Mouse (Mus musculus) adrenal gland, adult 8-10 months (tissue): ENCODE measurements around the gene Trim47. TPM values are rescaled to one million over a fixed set of nuclear protein-coding genes. Genes with fewer than 3 reads are reported as not detected.

Experiments used
- DNase-seq: peaks from one replicate; pipeline ENCODE4 v3.0.0; 2022
- total RNA-seq, 4 experiments: library from RNA; stranded (reverse); gene quantifications; 2 replicates each; pipeline ENCODE4 v1.2.4; 2022

Trim47 gene
- 10 to 100 TPM; 11.1 to 20.4 (median 16.4) TPM for total RNA-seq

GRCm38 (mm10) chr11:116127156-116127980, at the start of gene Trim47:
Gene Trim47 (minus strand): TSS chr11:116127210.
- peak; percentile 86 for DNase-seq

- DNase-seq: no peak
Measured at GRCm38 (mm10) chr11:116176010-116176409, 49.0 kb upstream of the Trim47 start.

GRCm38 (mm10) chr11:116174775-116175448, 47.9 kb upstream of the Trim47 start:
- DNase-seq: peak; percentile 70

GRCm38 (mm10) chr11:116171959-116172358, 44.9 kb upstream of the Trim47 start:
- no peak for DNase-seq

- no peak for DNase-seq
Measured at GRCm38 (mm10) chr11:116170003-116170800, 43.2 kb upstream of the Trim47 start.

- no peak for DNase-seq
Measured at GRCm38 (mm10) chr11:116169214-116169613, 42.2 kb upstream of the Trim47 start.

GRCm38 (mm10) chr11:116167884-116168439, 41.0 kb upstream of the Trim47 start, which contains the start of gene Fbf1:
Gene Fbf1 (minus strand): TSS chr11:116168166.
- peak; percentile 95 for DNase-seq

- no peak for DNase-seq
Measured at GRCm38 (mm10) chr11:116167232-116167631, 40.2 kb upstream of the Trim47 start.

GRCm38 (mm10) chr11:116163002-116163401, 36.0 kb upstream of the Trim47 start:
- DNase-seq: no peak

- no peak for DNase-seq
Measured at GRCm38 (mm10) chr11:116162146-116162545, 35.1 kb upstream of the Trim47 start.

GRCm38 (mm10) chr11:116161312-116161711, 34.3 kb upstream of the Trim47 start:
- DNase-seq: no peak

- no peak for DNase-seq
Measured at GRCm38 (mm10) chr11:116150960-116151359, 23.9 kb upstream of the Trim47 start.

GRCm38 (mm10) chr11:116149341-116149740, 22.3 kb upstream of the Trim47 start:
- no peak for DNase-seq

- no peak for DNase-seq
Measured at GRCm38 (mm10) chr11:116148761-116149221, 21.8 kb upstream of the Trim47 start.

GRCm38 (mm10) chr11:116146294-116146985, 19.4 kb upstream of the Trim47 start:
- DNase-seq: no peak

- no peak for DNase-seq
Measured at GRCm38 (mm10) chr11:116145481-116146293, 18.7 kb upstream of the Trim47 start.

GRCm38 (mm10) chr11:116143468-116143867, 16.5 kb upstream of the Trim47 start:
- no peak for DNase-seq

GRCm38 (mm10) chr11:116142211-116142991, 15.4 kb upstream of the Trim47 start:
- no peak for DNase-seq

GRCm38 (mm10) chr11:116138468-116139138, 11.6 kb upstream of the Trim47 start, which contains the start of gene Mrpl38:
Gene Mrpl38 (minus strand): TSS chr11:116138868.
- DNase-seq: peak; percentile 87
